Mouse (Mus musculus) heart, embryonic 14.5 days (tissue): ENCODE data around the gene Hemgn. TPM values are rescaled to one million over a fixed set of nuclear protein-coding genes. Genes with fewer than 3 reads are reported as not detected.
A peak's percentile ranks its signal among the peaks of the same experiment; 100 is the strongest.

ENCODE experiments used
- ATAC-seq: fragments of 200-750 bp; cut with Nextera tagmentation; 2 replicates; pipeline ENCODE4 v1.8.0; 2017; ENCODE audit warnings: low read depth, moderate TSS enrichment; ENCODE audit not compliant: insufficient number of reproducible peaks, insufficient read depth, low FRiP score
- H3K27ac ChIP-seq, 2 experiments: fragments of 200-500 bp in 1 of 2; fragments of 300-500 bp in 1 of 2; sonication (generic) in 1 of 2; replicated peaks in 1 of 2; 2 replicates each; pipeline ENCODE4 v1.5.1; 2012 to 2014; ENCODE audit warnings: low read depth in 2 of 2, low read length in 2 of 2, control low read depth in 1 of 2, mild to moderate bottlenecking in 1 of 2, mixed read lengths in 1 of 2; ENCODE audit not compliant: control insufficient read depth in 1 of 2, insufficient read depth in 1 of 2
- H3K27me3 ChIP-seq: fragments of 300-500 bp; sonication (generic); 2 replicates; pipeline ENCODE4 v1.6.1; 2014; ENCODE audit warnings: mild to moderate bottlenecking, low read length, control low read depth; ENCODE audit not compliant: control insufficient read depth, insufficient read depth
- H3K36me3 ChIP-seq: fragments of 300-500 bp; sonication (generic); 2 replicates; pipeline ENCODE4 v1.6.1; 2014; ENCODE audit warnings: mild to moderate bottlenecking, control low read depth, low read length, mixed read lengths; ENCODE audit not compliant: control insufficient read depth, insufficient read depth
- H3K4me1 ChIP-seq, 2 experiments: fragments of 200-500 bp in 1 of 2; fragments of 300-500 bp in 1 of 2; sonication (generic) in 1 of 2; 2 replicates each; pipeline ENCODE4 v1.6.1; 2012 to 2014; ENCODE audit warnings: low read length in 2 of 2, control low read depth in 1 of 2, mixed read lengths in 1 of 2; ENCODE audit not compliant: control insufficient read depth in 2 of 2, insufficient read depth in 2 of 2
- H3K4me2 ChIP-seq: fragments of 300-500 bp; sonication (generic); 2 replicates; pipeline ENCODE4 v1.6.1; 2014; ENCODE audit warnings: mild to moderate bottlenecking, low read length
- H3K4me3 ChIP-seq, 2 experiments: fragments of 200-500 bp in 1 of 2; fragments of 300-500 bp in 1 of 2; sonication (generic) in 1 of 2; 2 replicates each; pipeline ENCODE4 v1.5.1; 2012 to 2014; ENCODE audit warnings: low read length in 2 of 2, mild to moderate bottlenecking in 2 of 2, control low read depth in 1 of 2, low read depth in 1 of 2, moderate library complexity in 1 of 2; ENCODE audit not compliant: control insufficient read depth in 1 of 2, insufficient read depth in 1 of 2
- H3K9ac ChIP-seq: fragments of 300-500 bp; sonication (generic); 2 replicates; pipeline ENCODE4 v1.6.1; 2014; ENCODE audit warnings: mild to moderate bottlenecking, low read length
- H3K9me3 ChIP-seq: fragments of 300-500 bp; sonication (generic); 2 replicates; pipeline ENCODE4 v1.6.1; 2016; ENCODE audit warnings: low read length, control low read depth; ENCODE audit not compliant: control insufficient read depth
- WGBS: fragments of 180-500 bp; shearing (Covaris S2); extraction: QIAGEN DNeasy Blood & Tissue Kit; methylation state at CpG from one replicate; pipeline ENCODE4 v1.1.7; 2014; 5-methylcytosine and 5-hydroxymethylcytosine counted together
- polyA plus RNA-seq: library from polyadenylated mRNA; unstranded; fragments of >200 nt; fragmentation: Nextera tagmentation; extraction: Ambion mirVana; gene quantifications from 2 replicates; pipeline ENCODE4 v1.2.1, GENCODE M21; 2014

Hemgn gene
- polyA plus RNA-seq, result 0.50 and 1.3 TPM in 2 replicates

- no peaks in the 10 kb centered on the region for H3K36me3 ChIP-seq
- no peak within 1 kb of the TSS for H3K4me2 ChIP-seq
- H3K4me3 ChIP-seq, result no peak within 1 kb of the TSS
- H3K4me1 ChIP-seq, result no peaks in the 10 kb centered on the region
- H3K27ac ChIP-seq, result no peak within 1 kb of the TSS
- H3K9ac ChIP-seq, result no peak within 1 kb of the TSS
- H3K27me3 ChIP-seq, result no peaks in the 10 kb centered on the region
- no peak for ATAC-seq
- H3K9me3 ChIP-seq, result no peaks in the 10 kb centered on the region
- 70% methylated on average over 7 of the region's 7 CpGs for WGBS
These were observed at the start of gene Hemgn for GRCm38 (mm10) chr4:46413406-46413805. Gene Hemgn (minus strand): TSS chr4:46413506.

GRCm38 (mm10) chr4:46458411-46458810 is 45.1 kb upstream of the Hemgn start:
- Histone ChIP-seq H3K36me3 (peaks cover 34% of the 10 kb centered on the region), H3K4me3 (no peak overlapping the region), H3K4me2 (no peak overlapping the region), H3K4me1 (peaks cover 9 to 48% of the 10 kb centered on the region in 2 experiments; a peak in 3 of 4 replicates), H3K9ac (no peak overlapping the region), H3K27me3 (no peaks in the 10 kb centered on the region), H3K9me3 (no peaks in the 10 kb centered on the region), H3K27ac (no peak overlapping the region)
- no peak for ATAC-seq
- WGBS, result 97% methylated on average over 2 of the region's 2 CpGs

GRCm38 (mm10) chr4:46457186-46457585 is 43.9 kb upstream of the Hemgn start:
- peaks cover 22% of the 10 kb centered on the region for H3K36me3 ChIP-seq
- H3K4me3 ChIP-seq, result no peak overlapping the region
- WGBS, result 90% methylated on average over 3 of the region's 3 CpGs
- ATAC-seq, result no peak
- no peak overlapping the region for H3K27ac ChIP-seq
- no peaks in the 10 kb centered on the region for H3K27me3 ChIP-seq
- peaks cover 14 to 54% of the 10 kb centered on the region in 2 experiments for H3K4me1 ChIP-seq
- no peak overlapping the region for H3K4me2 ChIP-seq
- no peaks in the 10 kb centered on the region for H3K9me3 ChIP-seq
- H3K9ac ChIP-seq, result no peak overlapping the region

GRCm38 (mm10) chr4:46456762-46457161 is 43.5 kb upstream of the Hemgn start:
- Histone ChIP-seq H3K4me1 (peaks cover 14 to 50% of the 10 kb centered on the region in 2 experiments), H3K27ac (no peak overlapping the region), H3K9ac (no peak overlapping the region), H3K4me2 (no peak overlapping the region), H3K27me3 (no peaks in the 10 kb centered on the region), H3K36me3 (peaks cover 19% of the 10 kb centered on the region), H3K9me3 (no peaks in the 10 kb centered on the region), H3K4me3 (no peak overlapping the region)
- no peak for ATAC-seq
- WGBS, result 90% methylated on average over 4 of the region's 4 CpGs

- Histone ChIP-seq H3K9ac (peak overlapping the region; percentile 18; the same call in 1 of the 2 replicates), H3K9me3 (no peaks in the 10 kb centered on the region), H3K4me1 (peaks cover 14 to 49% of the 10 kb centered on the region in 2 experiments), H3K4me2 (peak overlapping the region; percentile 14), H3K36me3 (no peaks in the 10 kb centered on the region), H3K27ac (no peak overlapping the region; a peak in 1 of 4 replicates), H3K4me3 (no peak overlapping the region), H3K27me3 (no peaks in the 10 kb centered on the region)
- ATAC-seq, result no peak
- 68% methylated on average over 5 of the region's 5 CpGs for whole genome bisulfite sequencing
These were observed 41.0 kb upstream of the Hemgn start for GRCm38 (mm10) chr4:46454097-46454864.

- WGBS, result 46% methylated on average over 13 of the region's 13 CpGs
- Histone ChIP-seq H3K4me1 (peaks cover 15 to 49% of the 10 kb centered on the region in 2 experiments), H3K9ac (peak overlapping the region; percentile 99), H3K4me2 (peak overlapping the region; percentile 78), H3K9me3 (no peaks in the 10 kb centered on the region), H3K27me3 (no peaks in the 10 kb centered on the region), H3K27ac (peak overlapping the region; percentile 97 to 99; a peak in 3 of 4 replicates), H3K36me3 (no peaks in the 10 kb centered on the region), H3K4me3 (peak overlapping the region; percentile 93 to 99)
- no peak for ATAC-seq
These were observed 39.8 kb upstream of the Hemgn start for GRCm38 (mm10) chr4:46452855-46453719.

GRCm38 (mm10) chr4:46452481-46452850 is 39.2 kb upstream of the Hemgn start:
- ATAC-seq, result peak; percentile 18; the same call in 1 of the 2 replicates
- no peaks in the 10 kb centered on the region for H3K9me3 ChIP-seq
- no peaks in the 10 kb centered on the region for H3K36me3 ChIP-seq
- H3K4me2 ChIP-seq, result peak overlapping the region; percentile 78
- H3K4me3 ChIP-seq, result peak overlapping the region; percentile 93 to 99
- peak overlapping the region; percentile 97 to 99 for H3K27ac ChIP-seq
- peaks cover 14 to 43% of the 10 kb centered on the region in 2 experiments for H3K4me1 ChIP-seq
- H3K27me3 ChIP-seq, result no peaks in the 10 kb centered on the region
- H3K9ac ChIP-seq, result peak overlapping the region; percentile 99
- 0% methylated on average over 19 of the region's 19 CpGs for WGBS
